Mouse (Mus musculus) layer of hippocampus, adult 18-20 months (tissue): ENCODE measurements around the gene Irak4. TPM values are rescaled to one million over a fixed set of nuclear protein-coding genes. Genes with fewer than 3 reads are reported as not detected.

Experiments
- DNase-seq, 2 experiments: peaks; one replicate each; pipeline ENCODE4 v3.0.0; 2022; ENCODE audit warnings: low spot score in 2 of 2
- long read RNA-seq: library from polyadenylated mRNA; stranded (forward); transcript quantifications from one replicate; pipeline ENCODE4 v2.0.0, GENCODE M21; 2021
- total RNA-seq, 2 experiments: library from RNA; stranded (reverse); gene quantifications; 2 replicates each; pipeline ENCODE4 v1.2.3; 2021

The Irak4 gene
- 1 to 10 TPM; 2.4 to 2.5 TPM for total RNA-seq
- long read RNA-seq, partial matches to known transcripts, result 0 of 5 reads
- long read RNA-seq, other reads (novel, unspliced or antisense), result 4 of 5 reads

DNA sequence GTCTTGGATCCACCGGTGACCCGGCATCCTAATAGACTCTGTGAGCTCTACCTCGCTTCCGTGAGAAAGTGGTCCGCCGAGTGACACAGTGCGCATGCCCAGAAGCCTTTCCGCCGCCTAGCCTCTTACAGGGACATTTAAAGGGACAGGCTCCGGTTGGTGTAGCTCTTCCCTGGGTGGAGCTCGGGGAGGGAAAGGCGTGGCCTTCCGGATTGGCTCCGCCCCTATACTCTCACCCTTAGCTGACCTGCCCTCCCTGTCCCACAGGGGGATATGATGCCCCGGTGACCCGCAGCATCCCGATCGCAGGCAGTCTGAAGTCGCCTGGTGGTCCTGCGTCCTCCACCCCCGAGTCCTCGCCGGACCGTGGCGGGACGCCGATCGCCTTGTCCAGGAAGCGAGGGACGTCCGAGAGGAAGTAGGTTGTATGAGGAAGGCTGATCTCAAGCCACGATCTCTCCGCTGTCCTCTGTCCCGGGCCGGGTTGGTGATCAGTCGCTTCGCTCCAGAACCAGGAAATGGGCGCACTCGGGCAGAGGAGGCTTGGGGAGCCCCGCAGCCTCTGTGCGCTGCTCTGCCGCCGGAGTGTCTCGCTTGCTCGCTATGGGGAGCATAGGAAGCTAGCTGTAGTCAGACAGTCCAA is at the start of gene Irak4, which contains the start of gene Pus7l:
Gene Irak4, plus strand, starts transcription at position 235 of the 643 bp plus-strand sequence.
Gene Pus7l, minus strand, starts transcription at position 139 of the 643 bp plus-strand sequence.
- peak; percentile 87 to 94 for DNase-seq

DNA sequence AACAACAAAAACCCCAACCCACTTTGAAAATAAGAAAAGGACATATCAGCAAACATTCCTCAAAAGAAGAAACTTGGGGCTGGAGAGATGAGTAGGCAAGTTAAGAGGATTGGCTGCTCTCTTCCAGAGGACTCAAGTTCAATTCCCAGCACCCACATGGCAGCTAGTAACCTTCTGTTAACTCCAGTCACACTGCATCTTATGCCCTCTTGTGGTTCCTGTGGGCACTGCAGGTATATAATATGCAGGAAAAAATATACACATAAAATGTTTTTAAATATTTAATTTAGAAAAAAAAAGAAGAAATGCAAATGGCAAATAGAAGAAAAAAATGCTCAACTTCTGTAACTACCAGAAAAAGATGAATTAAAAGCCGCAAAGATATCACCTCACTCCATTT is 49.0 kb upstream of the Irak4 start:
- no peak for DNase-seq

DNA sequence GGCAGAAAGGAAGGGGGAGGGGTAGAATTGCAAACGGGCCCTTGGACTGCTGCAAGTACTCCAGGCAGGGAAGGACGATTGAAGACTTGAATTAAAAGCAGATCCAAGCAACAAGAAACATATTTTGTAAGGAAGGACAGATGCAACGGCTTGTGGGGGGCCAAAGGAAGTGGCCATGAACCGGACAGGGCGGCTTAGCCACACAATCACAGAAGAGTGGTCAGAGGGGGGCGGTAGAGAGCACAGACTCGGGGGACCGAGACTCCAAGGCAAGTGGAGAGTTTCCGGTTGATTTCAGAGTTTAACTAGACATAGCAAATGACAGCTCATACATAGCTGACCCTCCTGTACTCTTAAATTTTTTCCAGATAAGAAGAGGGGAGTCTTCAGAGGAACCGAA is 47.5 kb upstream of the Irak4 start:
- no peak for DNase-seq

DNA sequence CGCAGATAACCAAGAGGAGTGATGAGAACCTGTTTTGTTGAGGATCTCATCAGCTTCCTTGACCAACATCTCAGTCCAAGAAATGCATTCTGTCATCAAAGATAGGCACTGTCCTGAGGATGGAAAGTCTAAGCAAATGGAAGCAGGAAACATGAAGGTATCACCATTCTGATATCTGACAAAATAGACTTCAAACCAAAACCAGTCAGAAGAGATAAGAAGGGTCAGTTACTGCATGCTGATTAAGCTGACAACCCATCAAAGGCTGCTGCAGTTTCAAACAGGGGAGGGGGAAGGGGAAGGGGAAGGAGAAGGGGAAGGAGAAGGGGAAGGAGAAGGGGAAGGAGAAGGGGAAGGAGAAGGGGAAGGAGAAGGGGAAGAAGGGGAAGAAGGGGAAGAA is 44.2 kb upstream of the Irak4 start:
- DNase-seq, result no peak

DNA sequence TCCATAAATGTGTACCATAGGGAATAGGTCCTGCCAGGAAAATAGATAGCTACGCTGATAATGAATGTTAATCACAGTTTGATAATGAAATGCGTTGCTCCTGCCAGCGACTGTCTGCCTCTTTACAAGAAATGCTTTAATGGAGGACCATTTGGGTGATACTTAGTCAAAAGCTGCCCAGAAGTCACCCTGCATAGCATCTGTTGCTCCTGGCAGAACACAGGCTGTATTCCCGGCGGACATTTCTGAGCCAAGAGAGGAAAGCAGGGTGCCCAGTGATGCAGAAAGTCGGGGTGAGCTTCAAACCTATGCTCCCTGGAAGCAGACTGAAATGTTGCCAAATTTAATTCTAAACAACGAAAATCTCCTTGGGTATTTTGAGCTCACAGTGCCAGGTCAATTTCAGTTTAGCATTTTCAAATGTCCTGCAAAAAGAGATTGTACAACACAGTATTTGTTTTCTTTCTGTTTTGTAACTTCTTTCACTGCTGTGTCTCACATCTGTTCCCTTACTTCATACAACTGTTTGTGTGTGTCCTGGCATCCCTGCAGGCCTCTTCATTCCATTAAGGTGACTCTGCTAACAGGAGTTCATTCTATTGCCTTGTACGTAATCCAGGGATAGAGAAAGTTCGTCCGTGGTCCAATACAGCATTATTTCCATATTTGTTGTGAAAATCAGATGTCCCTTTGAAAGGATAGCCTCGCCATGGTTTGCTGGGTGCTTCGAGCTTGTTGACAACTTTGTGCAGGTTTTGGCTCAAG is 39.8 kb upstream of the Irak4 start:
- DNase-seq, result peak in 1 of 2 experiments; percentile 8

DNA sequence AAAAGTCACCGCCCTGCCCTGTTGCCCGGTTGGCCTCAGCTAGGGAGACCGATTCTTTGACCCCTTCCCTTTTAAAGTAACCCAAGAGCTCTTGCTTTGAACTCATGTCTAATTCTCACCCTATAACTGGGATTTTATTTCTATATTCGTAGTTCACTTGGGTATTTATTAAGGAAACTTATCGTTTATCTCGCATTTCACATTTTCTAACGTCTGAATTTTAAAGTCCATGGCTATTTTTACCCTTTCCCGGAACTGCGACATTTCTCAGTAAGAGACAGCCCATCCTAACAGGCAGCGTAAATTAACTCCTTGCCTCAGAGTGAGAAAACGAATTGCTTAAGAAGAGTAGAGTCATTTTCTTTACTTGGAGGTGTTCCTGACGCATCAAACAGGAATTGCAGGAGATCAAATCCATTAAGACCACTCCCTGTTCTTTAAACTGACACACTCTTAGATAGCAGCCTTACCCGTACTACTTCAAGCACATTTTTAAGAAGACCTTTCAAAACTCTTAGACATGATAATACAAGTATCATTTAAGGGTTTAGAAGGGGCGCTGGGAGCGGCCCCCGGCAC is 25.4 kb upstream of the Irak4 start:
- no peak for DNase-seq

DNA sequence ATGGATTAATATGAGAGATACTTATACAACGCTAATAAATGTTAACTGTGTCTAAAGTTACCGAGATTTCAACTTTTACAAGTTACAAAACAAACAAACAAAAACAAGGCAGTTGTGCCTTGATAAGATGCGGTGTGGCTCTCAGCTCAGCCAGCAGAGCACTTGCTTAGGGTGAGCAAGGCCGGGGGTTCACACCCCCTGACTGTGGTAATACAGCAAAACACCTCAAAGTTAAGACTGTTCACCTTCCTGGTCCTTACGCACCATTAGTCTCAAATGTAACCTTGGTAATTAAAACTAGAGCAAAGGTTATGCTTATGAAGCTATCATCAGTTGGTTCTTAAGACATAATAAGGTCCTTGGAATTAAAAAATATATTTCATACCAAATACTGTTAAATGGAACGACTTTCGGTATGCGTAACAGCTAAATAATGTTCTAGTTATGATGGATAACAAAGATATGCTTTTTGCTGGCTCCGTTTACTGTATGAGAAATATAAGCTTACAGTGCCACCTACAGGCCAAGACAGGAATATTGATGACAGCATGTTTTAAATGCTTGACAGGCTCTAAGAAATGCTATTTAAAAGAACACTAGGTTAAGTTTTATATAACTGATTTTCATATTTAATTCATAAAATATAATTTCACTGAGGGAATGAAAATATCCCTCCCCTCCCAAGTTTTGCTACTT is 23.1 kb upstream of the Irak4 start:
- peak in 1 of 2 experiments; percentile 75 for DNase-seq

DNA sequence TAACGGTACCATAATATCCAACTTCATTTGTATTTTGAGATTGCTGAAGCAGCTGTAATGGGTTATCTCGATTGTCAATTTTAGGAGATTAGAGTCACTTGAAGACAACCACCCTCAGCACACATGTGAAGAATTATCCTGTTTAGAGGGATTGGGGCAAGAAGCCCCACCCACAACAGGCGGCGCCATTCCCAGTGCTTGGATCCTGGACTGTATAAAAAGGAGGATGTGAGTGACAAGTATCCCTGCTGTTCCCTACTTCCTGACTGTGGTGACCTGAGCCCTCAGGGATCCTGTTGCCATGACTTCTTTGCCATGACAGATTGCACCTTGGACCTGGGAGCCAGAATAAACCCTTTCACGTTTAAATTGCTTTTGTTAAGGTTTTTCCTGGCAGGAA is 22.5 kb upstream of the Irak4 start:
- no peak for DNase-seq

DNA sequence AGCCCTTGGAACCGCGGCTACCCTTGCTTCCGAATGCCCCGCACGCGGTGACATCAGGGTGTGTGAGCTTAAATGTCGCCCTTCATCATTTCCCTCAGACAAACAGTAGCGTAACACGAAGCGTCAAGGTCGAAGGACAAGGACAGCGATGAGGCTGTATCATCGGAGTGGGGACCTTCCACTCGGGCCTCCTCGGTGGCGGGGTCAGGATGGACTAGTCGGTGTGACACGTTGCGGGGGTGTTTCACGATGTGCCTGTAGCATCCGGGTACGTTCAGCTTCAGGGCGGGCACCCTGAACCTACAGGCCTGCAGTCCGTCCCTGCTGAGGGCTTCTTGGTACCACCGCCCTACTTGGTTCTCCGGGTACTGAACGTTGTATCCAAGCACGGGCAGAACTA is 20.2 kb upstream of the Irak4 start:
- no peak for DNase-seq

DNA sequence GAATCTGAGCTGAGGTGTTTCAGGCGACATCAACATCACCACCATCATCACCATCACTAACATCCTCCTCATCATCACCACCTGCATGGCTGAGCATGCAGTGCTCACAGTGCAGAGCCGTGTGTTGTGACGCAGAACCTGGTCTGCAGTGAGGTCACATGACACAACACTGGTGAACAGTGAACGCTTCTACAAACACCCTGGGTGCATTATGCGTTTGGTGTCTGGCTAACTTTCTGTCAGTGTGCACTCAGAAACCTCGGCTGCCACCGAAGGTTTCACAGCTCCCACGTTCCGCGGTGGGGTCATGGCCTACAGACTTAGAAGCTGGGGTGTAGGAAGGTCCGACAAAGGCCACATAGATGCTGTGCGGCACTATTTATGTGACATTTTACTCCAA is 18.5 kb upstream of the Irak4 start:
- no peak for DNase-seq

DNA sequence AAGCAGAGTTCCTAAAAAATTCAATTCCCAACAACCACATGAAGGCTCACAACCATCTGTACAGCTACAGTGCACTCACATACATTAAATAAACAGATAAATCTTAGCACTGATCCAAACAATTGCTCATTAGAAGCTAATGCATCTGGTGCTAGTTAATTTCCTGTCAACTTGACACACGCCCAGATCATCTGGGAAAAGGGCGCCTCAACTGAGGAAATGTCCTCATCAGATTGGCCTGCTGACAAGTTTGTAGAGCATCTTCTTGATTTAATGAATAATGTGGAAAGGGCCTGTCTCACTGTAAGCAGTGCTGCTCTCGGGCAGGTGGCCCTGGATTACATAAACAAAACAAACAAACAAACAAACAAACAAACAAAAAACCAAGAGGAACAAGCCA is 12.9 kb upstream of the Irak4 start:
- DNase-seq, result no peak

DNA sequence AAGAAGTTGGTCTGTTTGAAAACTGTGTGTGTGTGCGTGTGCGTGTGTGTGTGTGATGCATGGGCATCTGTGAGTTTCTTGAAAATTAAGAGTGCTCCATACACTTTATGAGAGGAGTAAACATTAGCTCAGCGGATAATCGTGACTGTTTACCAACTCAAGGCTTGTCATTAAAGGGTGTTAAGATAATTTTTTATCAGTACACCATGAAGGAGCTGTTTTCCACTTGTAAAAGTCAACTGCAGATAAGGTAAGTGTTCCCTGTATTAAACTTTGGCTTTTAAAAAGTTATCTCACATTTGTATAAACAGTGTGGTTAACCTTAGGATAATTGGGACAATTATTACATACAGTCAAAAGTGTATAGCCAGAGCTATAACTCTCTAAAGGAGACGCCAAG is 11.1 kb upstream of the Irak4 start:
- no peak for DNase-seq

DNA sequence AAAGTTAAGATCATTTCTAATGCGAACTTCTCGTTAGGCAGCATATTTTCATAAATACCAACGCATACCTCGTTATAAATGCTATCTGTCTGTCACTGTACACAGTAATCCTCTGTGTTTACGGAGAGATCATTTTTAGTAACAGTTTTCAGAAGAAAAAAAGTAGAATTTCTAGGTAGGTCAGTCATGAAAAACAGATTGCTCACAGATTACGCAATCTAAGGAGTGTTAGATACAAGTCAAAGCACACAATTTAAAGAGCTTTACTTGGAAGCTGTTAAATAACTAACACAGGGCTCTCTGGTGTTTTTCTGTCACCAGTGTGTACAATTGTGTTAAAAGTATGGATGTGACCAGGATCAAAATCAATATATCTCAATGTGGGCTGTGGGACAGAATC is 10.5 kb upstream of the Irak4 start:
- no peak for DNase-seq

DNA sequence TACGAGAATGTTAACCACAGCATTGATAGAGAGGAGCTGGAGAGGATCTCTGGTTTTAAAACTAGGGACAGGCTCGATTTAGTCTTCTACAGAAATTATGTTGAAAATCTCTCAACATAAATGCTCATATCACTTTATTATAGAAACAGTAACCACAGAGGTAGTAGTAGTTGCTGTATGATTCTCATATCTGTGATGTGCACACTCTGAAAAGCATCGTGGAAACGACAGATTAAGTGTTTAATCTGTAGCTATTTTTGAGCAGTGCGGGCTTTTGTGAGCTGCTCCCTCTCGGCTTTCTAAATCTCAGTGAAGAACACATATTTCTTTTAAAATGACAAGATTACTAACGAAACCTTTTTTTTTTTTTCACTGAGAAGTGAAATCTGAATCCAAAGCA is 7.9 kb upstream of the Irak4 start:
- no peak for DNase-seq

DNA sequence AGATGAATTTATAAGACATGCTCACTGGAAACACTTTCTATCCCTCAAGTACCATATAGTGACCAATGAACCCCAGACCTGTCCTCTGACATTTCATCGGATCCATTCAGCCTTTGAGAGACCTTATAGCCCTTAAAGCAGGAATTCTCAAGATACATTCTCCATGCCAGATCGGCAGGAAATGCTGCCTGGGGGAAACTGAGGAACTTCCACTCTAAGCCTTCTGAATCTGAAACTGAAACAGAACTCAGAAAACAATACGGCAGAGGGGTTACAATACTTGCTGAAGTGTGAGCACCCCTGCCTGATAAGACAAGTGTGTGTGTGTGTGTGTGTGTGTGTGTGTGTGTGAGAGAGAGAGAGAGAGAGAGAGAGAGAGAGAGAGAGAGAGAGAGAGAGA is 4.1 kb upstream of the Irak4 start:
- no peak for DNase-seq

DNA sequence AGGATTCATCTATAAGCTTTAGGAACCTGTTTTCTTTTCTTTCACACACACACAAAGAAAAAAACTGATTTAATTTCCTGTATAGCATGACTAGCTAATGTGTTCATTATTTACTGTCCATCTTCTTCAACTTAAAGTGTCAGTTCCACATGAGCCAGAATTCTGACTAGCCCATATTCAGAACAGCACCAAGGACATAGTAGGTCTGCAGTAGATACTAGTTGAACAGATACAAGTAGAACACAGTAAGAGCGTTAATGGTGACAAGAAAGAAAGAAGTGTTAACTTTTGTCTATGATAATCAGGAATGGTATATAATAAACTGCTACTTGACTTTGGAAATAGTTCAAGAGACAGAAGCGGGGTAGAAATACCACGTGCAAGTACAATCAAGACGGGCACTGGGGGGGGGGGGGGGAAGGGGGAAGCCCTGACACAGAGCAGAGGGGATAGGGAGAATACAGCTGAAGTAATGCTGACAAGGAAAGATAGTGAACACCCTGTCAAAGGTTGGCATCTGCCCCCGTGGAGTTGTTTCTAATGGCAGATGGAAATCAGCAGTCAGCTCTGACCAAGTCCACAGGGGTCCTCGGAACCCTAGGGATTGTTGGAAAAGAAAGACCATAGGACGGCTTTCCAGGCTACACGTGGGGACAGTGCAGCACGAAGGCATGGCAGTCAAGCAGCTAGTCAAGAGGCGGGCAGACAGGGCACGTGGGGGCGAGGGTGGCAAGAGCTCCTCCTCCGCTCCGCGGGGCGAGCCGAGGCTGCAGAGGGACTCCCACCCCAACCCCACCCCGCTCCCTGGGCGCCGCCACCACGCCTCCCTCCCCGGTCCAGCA is 655 bp upstream of the Irak4 start:
- DNase-seq, result no peak

DNA sequence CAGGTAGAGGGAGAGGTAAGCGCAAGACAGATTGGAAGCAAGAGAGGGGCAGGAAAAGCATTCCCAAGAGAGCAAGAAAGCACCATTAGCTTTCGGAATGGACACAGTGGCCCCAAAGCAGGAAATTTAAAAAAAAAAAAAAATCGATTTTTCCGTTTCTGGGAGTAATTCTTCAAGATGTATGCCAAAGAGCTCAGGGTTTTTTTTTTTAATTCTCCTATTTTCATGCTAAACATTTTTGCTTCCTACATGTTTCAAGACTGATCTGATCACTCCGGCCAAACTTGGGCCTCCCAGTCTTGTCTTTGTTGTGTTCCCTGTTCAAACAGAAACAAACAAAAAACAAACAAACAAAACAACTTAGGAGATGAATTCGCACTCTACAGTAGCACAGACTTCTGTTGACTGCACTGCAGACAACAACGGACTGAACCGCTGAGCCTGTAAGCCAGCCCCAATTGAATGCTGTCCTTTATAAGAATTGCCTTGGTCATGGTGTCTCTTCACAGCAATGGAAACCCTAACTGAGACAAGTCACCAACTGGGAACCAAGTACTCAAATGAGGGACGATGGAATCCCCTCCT is 701 bp downstream of the Irak4 start:
- DNase-seq, result no peak

DNA sequence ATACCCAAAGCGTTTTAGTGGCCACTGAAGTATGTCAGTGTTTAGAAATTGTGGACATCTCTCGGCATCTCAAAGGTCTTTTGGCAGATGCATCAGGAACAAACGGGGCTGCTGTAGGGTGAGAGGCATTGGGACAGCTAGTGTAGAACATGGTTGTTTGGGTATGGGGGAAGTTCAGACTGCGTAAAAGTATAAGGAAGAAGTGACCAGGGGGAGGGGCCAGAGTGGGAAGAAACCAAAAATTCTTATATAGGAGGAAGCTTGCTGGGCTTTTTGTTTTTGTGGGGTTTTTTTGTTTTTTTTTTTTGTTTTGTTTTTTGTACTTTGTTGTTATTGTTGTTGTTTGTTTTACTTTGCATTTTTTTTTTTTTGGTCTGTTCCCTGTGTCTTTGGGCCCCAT is 1.4 kb downstream of the Irak4 start:
- no peak for DNase-seq

DNA sequence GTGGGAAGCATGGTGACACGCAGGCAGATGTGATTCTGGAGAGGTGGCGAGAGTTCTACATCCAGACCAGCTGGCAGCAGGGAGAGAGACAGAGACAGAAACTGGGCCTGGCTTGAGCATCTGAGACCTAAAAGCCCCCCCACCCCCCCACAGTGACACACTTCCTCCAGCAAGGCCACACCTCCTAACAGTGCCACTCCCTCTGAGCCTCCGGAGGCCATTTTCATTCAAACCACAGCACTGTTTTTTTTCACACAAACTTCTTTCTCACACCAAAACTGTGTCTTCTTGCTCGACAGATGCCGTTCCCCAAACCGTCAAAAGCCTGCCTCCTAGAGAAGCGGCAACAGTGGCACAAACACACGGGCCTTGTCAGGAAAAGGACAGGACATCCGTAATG is 10.1 kb downstream of the Irak4 start:
- no peak for DNase-seq

DNA sequence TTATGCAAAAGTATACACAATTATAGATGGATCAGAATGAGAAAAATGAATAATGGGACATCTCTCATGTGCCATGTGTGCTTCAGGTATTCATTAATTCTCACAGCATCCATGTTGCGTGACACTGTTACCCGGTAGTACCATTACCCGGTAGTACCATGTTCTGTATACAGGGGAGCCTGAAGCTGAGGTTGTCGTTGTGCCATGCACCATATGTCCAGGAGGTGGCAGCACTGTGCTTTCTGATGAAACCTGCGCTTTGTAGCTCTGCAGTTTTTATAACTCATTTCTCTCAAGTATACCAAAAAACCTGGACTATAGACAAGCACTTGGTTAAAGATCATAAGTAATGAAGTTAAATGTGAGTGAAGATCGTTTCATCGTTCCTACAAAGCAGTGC is 14.0 kb downstream of the Irak4 start:
- DNase-seq, result peak; percentile 79 to 96
